Mouse (Mus musculus) testis, adult 2 months (tissue): ENCODE data around the gene Nhlh1. TPM values are rescaled to one million over a fixed set of nuclear protein-coding genes. Genes with fewer than 3 reads are reported as not detected.

Experiments used
- H3K27ac ChIP-seq: fragments of 200-500 bp; 2 replicates; pipeline ENCODE4 v1.5.1; 2012; ENCODE audit warnings: low read depth, low read length; ENCODE audit not compliant: control insufficient read depth, insufficient read depth
- H3K27me3 ChIP-seq: fragments of 200-500 bp; 2 replicates; pipeline ENCODE4 v1.6.1; 2012; ENCODE audit warnings: mild to moderate bottlenecking, low read length, moderate library complexity; ENCODE audit not compliant: control insufficient read depth, insufficient read depth
- H3K36me3 ChIP-seq: fragments of 200-500 bp; 2 replicates; pipeline ENCODE4 v1.6.1; 2012; ENCODE audit warnings: mild to moderate bottlenecking, low read length; ENCODE audit not compliant: control insufficient read depth, insufficient read depth
- H3K4me1 ChIP-seq: fragments of 200-500 bp; 2 replicates; pipeline ENCODE4 v1.6.1; 2012; ENCODE audit warnings: low read length; ENCODE audit not compliant: control insufficient read depth, insufficient read depth
- H3K4me3 ChIP-seq: fragments of 200-500 bp; 2 replicates; pipeline ENCODE4 v1.5.1; 2012; ENCODE audit warnings: low read depth, mild to moderate bottlenecking, low read length, moderate library complexity, mixed read lengths; ENCODE audit not compliant: control insufficient read depth
- CTCF ChIP-seq: fragments of 200-500 bp; IDR thresholded peaks from 2 replicates; pipeline ENCODE4 v1.5.1; 2012; ENCODE audit warnings: low read depth, mild to moderate bottlenecking, inconsistent platforms, low read length, moderate library complexity; ENCODE audit not compliant: control insufficient read depth, insufficient read depth, insufficient replicate concordance
- POLR2A ChIP-seq: fragments of 200-500 bp; IDR thresholded peaks from 2 replicates; pipeline ENCODE4 v1.6.1; 2012; ENCODE audit warnings: low read depth, mild to moderate bottlenecking, inconsistent platforms, low read length, moderate library complexity; ENCODE audit not compliant: control insufficient read depth
- polyA plus RNA-seq: library from polyadenylated mRNA; depleted of rRNA; stranded (reverse); fragments of >200 nt; gene quantifications from 2 replicates; pipeline ENCODE4 v1.2.3, GENCODE M21; 2012

The Nhlh1 gene
- polyA plus RNA-seq, 1 experiment, result 0.33 TPM

DNA sequence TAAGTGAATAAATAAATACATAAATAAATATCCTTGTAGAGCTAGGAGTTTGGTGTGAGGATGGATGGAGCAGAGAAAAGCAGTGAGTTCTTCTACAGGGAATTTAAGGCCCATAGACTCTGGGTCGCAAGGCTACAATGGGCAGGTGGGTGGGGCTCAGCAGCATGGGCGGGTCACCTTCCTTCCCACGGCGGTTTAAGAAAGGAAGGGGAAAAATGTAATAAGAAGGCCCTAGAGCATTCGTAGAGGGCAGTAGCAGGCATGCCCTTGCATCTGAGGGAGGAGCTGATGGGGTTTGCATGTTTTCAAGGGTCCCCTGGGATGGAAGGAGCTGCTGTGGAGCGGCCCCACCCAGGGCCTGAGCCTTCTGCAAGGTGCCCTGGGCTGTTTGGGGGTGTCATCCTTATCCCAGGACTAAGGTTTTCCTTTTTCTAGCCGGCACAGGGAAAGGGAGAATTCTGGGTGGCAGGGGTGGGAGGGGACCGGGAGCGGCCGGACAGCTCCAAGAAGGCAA, 4.5 kb downstream of the Nhlh1 start:
- Histone ChIP-seq H3K4me3 (no peak overlapping the region), H3K4me1 (peaks cover 19% of the 10 kb centered on the region), H3K36me3 (no peaks in the 10 kb centered on the region), H3K27me3 (no peaks in the 10 kb centered on the region; the same call in 1 of the 2 replicates), H3K27ac (no peak overlapping the region)
- TF ChIP-seq CTCF (no peak), POLR2A (no peak)

DNA sequence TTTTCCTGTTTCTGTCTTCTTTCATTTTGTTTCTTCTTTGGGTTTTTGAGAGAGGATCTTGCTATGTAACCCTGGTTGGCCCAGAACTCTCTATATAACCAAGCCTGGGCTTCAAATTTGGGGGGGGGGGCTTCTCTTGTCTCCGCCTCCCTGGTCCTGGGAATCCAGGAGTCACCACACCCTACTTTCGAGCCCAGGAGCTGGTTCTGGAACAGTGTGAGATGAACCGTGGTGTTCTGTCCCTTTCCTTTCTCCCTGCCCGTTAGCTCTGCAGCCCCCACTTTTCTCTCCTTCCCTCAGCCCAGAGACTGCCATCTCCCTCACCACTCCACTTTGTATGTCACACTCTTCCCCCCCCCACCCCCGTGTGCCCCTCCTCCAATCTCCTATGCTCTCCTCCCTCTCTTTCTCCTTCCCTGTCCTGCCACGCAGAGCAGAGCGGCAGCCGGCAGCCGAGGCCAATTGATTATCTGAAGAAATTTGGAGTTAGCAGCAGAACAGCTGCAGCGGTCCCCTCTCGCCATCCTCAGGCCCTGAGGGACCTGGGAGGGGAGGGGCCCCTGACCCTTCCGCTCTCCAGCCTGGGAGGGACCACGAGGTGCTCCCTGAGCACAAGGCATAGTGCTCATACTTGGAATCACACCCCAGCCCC, 8.1 kb downstream of the Nhlh1 start:
- Histone ChIP-seq H3K4me3 (no peak overlapping the region), H3K27me3 (no peaks in the 10 kb centered on the region; the same call in 1 of the 2 replicates), H3K27ac (no peak overlapping the region), H3K4me1 (peaks cover 14% of the 10 kb centered on the region), H3K36me3 (no peaks in the 10 kb centered on the region)
- TF ChIP-seq CTCF (no peak), POLR2A (no peak)

DNA sequence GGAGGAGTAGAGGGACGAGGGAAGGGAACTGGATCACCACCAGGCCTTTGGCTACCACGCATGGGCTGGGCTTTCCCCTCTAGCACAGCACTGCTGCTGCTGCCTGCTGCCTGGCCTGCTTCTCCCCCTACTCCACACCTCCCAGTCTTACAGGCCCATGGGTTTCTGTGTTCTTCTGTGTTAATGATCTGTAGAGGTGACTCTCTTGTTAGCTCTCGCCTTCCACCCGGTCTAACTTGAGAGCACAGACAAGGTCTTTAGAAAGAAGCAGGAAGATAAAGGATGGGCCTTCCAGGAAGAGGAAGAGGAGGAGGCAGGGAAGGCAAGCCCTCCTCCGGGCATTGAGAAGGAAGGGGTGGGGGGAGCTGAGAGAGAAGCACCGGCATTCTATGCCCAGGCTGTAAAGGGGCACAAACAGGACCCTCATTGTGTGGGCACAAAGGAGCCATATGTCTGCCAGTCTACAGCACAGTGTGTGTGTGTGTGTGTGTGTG, 9.1 kb downstream of the Nhlh1 start:
- TF ChIP-seq CTCF, result no peak
- no peak for TF ChIP-seq POLR2A
- Histone ChIP-seq H3K27ac (no peak overlapping the region), H3K4me1 (peaks cover 5% of the 10 kb centered on the region), H3K4me3 (no peak overlapping the region), H3K27me3 (no peaks in the 10 kb centered on the region; the same call in 1 of the 2 replicates), H3K36me3 (no peaks in the 10 kb centered on the region)

DNA sequence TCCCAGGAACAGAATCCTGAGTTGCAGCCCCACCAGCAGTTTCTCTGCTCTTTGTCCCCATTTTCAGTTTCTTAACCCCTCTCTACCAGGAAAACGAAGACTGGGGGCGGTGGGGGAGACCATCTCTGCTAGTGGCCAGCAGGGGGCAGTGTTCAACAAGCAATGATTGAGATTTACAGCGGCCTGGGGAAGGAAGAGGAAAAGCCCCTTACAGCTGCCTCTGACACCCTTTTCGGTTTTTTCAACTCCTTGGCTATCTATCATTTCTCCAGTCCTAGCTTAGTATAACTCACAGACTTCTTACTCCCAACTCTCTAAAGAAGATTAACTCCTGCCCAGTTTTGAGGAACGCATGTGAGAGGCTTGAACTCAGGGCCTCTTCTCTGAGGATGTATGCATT, 10.4 kb downstream of the Nhlh1 start:
- Histone ChIP-seq H3K4me3 (no peak overlapping the region), H3K27ac (no peak overlapping the region), H3K36me3 (no peaks in the 10 kb centered on the region), H3K4me1 (no peaks in the 10 kb centered on the region), H3K27me3 (no peaks in the 10 kb centered on the region)
- no peak for TF ChIP-seq POLR2A
- TF ChIP-seq CTCF, result peak; percentile 83

DNA sequence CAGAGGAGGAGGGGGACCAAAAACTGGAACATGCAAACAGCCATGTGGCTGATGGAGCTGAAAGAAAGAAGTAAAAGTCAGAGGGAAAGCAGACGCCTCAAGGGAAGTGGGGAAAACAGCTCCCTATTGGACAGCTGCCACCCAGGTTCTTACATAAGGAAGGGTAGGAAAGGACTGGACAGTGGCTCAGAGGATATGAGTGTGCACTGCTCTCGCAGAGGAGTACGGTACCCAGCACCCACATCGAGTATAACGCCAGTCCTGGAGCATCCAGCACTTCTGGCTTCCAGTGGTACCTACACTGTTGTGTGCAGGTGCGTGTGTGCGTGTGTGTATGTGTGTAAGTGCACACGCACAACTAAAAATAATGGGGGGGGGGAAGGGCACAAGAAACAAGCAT, 11.0 kb downstream of the Nhlh1 start:
- TF ChIP-seq POLR2A, result no peak
- no peak for TF ChIP-seq CTCF
- Histone ChIP-seq H3K4me3 (no peak overlapping the region), H3K27ac (no peak overlapping the region), H3K36me3 (no peaks in the 10 kb centered on the region), H3K4me1 (no peaks in the 10 kb centered on the region), H3K27me3 (no peaks in the 10 kb centered on the region)

DNA sequence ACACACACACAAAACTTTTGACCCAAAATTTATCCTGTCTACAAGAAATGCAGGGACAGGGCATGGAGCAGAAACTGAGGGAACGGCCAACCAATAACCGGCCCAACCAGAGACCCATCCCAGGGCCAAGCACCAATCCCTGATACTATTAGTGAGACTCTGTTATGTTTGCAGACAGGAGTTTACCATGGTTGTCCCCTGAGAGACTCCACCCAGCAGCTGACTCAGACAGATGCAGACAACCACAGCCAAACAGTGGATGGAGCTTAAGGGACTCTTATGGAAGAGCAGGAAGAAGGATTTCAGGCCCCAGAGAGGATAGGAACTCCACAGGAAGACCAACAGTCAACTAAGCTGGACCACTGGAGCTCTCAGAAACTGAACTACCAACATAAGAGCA, 27.5 kb downstream of the Nhlh1 start:
- Histone ChIP-seq H3K27me3 (no peaks in the 10 kb centered on the region), H3K27ac (no peak overlapping the region), H3K4me3 (no peak overlapping the region), H3K36me3 (no peaks in the 10 kb centered on the region), H3K4me1 (peaks cover 14% of the 10 kb centered on the region)
- TF ChIP-seq CTCF (no peak), POLR2A (no peak)

DNA sequence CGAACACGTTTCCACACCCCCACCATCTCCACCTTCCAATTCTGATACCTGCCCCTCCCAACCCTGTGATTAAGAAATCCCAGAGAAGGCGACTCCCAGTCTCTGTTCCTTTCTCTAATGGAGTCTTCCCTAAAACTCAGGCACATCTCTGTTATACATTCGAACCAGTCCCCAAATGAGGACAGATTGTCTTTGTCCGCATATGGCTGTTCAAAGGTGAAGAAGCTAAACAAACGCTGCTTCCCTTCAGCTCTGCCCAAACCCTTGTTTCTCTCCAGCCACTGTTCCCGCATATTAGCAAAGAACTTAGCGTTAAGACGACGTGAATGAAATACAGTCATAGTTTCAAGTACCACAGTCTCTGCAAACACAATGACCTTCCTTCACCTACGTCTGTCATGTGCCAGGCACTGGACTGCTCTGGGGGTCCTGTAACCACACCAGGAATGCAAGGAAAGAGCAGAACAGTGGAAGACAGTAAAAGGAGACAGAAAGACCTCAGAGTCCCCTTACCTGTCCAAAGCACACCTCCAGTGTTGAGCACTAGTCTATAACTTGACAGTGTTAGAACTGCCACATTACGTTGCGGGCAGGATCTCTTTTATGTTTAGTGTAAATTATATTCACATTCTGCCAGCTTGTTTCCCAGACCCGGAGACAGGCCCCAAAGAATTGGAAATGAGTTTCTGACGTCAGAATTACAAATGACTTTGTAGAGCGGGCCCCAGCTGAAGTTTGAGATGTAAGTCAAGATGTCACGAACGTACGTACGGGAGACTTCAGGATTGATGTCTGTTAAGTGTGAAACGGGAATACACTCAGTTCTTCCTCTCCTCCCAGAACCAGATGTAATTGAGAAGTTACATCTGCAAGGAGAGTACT, 28.7 kb downstream of the Nhlh1 start, which contains the start of gene Vangl2:
TSS of gene Vangl2 (minus strand) at position 51 of the 882 bp plus-strand sequence.
- H3K27ac ChIP-seq, result no peak within 1 kb of the TSS
- H3K36me3 ChIP-seq, result no peaks in the 10 kb centered on the region
- no peaks in the 10 kb centered on the region for H3K27me3 ChIP-seq
- no peak for TF ChIP-seq POLR2A
- TF ChIP-seq CTCF, result no peak
- H3K4me1 ChIP-seq, result peaks cover 14% of the 10 kb centered on the region
- peak within 1 kb of the TSS; percentile 44 for H3K4me3 ChIP-seq

DNA sequence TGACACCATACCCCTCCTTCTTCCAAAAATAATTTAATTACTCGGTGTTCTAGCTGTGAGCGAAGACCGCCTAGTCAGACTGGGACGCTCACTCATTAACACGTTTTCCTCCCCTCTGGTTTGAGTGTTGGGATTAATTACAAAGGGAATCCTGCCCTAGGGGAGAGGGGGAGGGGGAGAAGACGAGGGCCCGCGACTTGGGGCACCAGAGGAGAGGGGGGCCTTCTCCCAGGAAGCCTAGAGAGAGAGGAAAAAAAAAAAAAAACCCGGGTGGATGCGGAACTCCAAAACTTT, 29.6 kb downstream of the Nhlh1 start:
- no peak overlapping the region for H3K27ac ChIP-seq
- no peaks in the 10 kb centered on the region for H3K36me3 ChIP-seq
- no peak for TF ChIP-seq POLR2A
- no peak for TF ChIP-seq CTCF
- H3K27me3 ChIP-seq, result no peaks in the 10 kb centered on the region
- peaks cover 14% of the 10 kb centered on the region for H3K4me1 ChIP-seq
- H3K4me3 ChIP-seq, result peak overlapping the region; percentile 44; the same call in 1 of the 2 replicates
